Mouse (Mus musculus): ENCODE measurements at regions not wholly inside any gene's neighbourhood (a gene's known extent, or its start where the extent isn't known, plus 50 kb on each side); places are given as distances from the start of the nearest gene placed in this dataset.

GRCm38 (mm10) chr17:54214804-54215203 is 84.0 kb downstream of the Slc5a7 start:
- no peak for DNase-seq (ENCODE audit: low read depth, low spot score)

GRCm38 (mm10) chr17:54201710-54202109 is 97.1 kb downstream of the Slc5a7 start:
- DNase-seq (ENCODE audit: low read depth, low spot score) = no peak

GRCm38 (mm10) chr17:54192231-54192573 is 106.6 kb downstream of the Slc5a7 start:
- DNase-seq (ENCODE audit: low read depth, low spot score) = no peak

- peak; percentile 11 for DNase-seq (ENCODE audit: low read depth, low spot score)
Measured at GRCm38 (mm10) chr17:54191526-54192230, 107.2 kb downstream of the Slc5a7 start.

- DNase-seq (ENCODE audit: low read depth, low spot score) = no peak
Measured at GRCm38 (mm10) chr17:54188997-54189553, 109.8 kb downstream of the Slc5a7 start.

- no peak for DNase-seq (ENCODE audit: low read depth, low spot score)
Measured at GRCm38 (mm10) chr17:54182073-54182472, 116.8 kb downstream of the Slc5a7 start.

GRCm38 (mm10) chr17:54180563-54180962 is 118.3 kb downstream of the Slc5a7 start:
- no peak for DNase-seq (ENCODE audit: low read depth, low spot score)

GRCm38 (mm10) chr17:54170762-54171161 is 128.1 kb downstream of the Slc5a7 start:
- DNase-seq (ENCODE audit: low read depth, low spot score) = no peak

- no peak for DNase-seq (ENCODE audit: low read depth, low spot score)
Measured at GRCm38 (mm10) chr17:54168039-54168438, 130.8 kb downstream of the Slc5a7 start.

- DNase-seq (ENCODE audit: low read depth, low spot score) = no peak
Measured at GRCm38 (mm10) chr17:54162383-54162782, 136.5 kb downstream of the Slc5a7 start.

- DNase-seq (ENCODE audit: low read depth, low spot score) = peak; percentile 5
Measured at GRCm38 (mm10) chr17:54158753-54159152, 140.1 kb downstream of the Slc5a7 start.

GRCm38 (mm10) chr17:54158330-54158729 is 140.5 kb downstream of the Slc5a7 start:
- no peak for DNase-seq (ENCODE audit: low read depth, low spot score)

GRCm38 (mm10) chr17:54155801-54156200 is 143.0 kb downstream of the Slc5a7 start:
- DNase-seq (ENCODE audit: low read depth, low spot score) = no peak

- no peak for DNase-seq (ENCODE audit: low read depth, low spot score)
Measured at GRCm38 (mm10) chr17:54154536-54154935, 144.3 kb downstream of the Slc5a7 start.
